Mouse (Mus musculus): Measurements from ENCODE around the gene Lmnb2. TPM values are rescaled to one million over a fixed set of nuclear protein-coding genes. Genes with fewer than 3 reads are reported as not detected.

Lmnb2 gene
- total RNA-seq (2015; ENCODE audit: low replicate concordance) (0.36 and 1.3 TPM in 2 replicates), total RNA-seq (2017; ENCODE audit: low replicate concordance) (7.3 and 9.0 TPM in 2 replicates)

- ATAC-seq (replicated peaks; ENCODE audit: low FRiP score, poor library complexity, severe bottlenecking): peak; percentile 50; the same call in 1 of the 2 replicates
Measured at GRCm38 (mm10) chr10:80917779-80918434, at the start of gene Lmnb2. TSS of gene Lmnb2 (minus strand) at chr10:80918245.

- ATAC-seq (replicated peaks; ENCODE audit: low FRiP score, poor library complexity, severe bottlenecking): no peak
Measured at GRCm38 (mm10) chr10:80967101-80967656, 49.1 kb upstream of the Lmnb2 start.

GRCm38 (mm10) chr10:80966296-80966695, 48.3 kb upstream of the Lmnb2 start:
- ATAC-seq (replicated peaks; ENCODE audit: low FRiP score, poor library complexity, severe bottlenecking): no peak

GRCm38 (mm10) chr10:80963031-80963975, 45.3 kb upstream of the Lmnb2 start:
- ATAC-seq (replicated peaks; ENCODE audit: low FRiP score, poor library complexity, severe bottlenecking): no peak

GRCm38 (mm10) chr10:80962585-80962984, 44.5 kb upstream of the Lmnb2 start:
- ATAC-seq (replicated peaks; ENCODE audit: low FRiP score, poor library complexity, severe bottlenecking): no peak

- ATAC-seq (replicated peaks; ENCODE audit: low FRiP score, poor library complexity, severe bottlenecking): no peak
Measured at GRCm38 (mm10) chr10:80962051-80962472, 44.0 kb upstream of the Lmnb2 start.

- no peak for ATAC-seq (replicated peaks; ENCODE audit: low FRiP score, poor library complexity, severe bottlenecking)
Measured at GRCm38 (mm10) chr10:80960551-80961508, 42.8 kb upstream of the Lmnb2 start.

- no peak for ATAC-seq (replicated peaks; ENCODE audit: low FRiP score, poor library complexity, severe bottlenecking)
Measured at GRCm38 (mm10) chr10:80958979-80959637, 41.1 kb upstream of the Lmnb2 start.

- no peak for ATAC-seq (replicated peaks; ENCODE audit: low FRiP score, poor library complexity, severe bottlenecking)
Measured at GRCm38 (mm10) chr10:80957791-80958190, 39.7 kb upstream of the Lmnb2 start.

GRCm38 (mm10) chr10:80956901-80957300, 38.9 kb upstream of the Lmnb2 start:
- no peak for ATAC-seq (replicated peaks; ENCODE audit: low FRiP score, poor library complexity, severe bottlenecking)

GRCm38 (mm10) chr10:80956385-80956784, 38.3 kb upstream of the Lmnb2 start:
- ATAC-seq (replicated peaks; ENCODE audit: low FRiP score, poor library complexity, severe bottlenecking): no peak

GRCm38 (mm10) chr10:80955536-80955935, 37.5 kb upstream of the Lmnb2 start:
- peak; percentile 71 for ATAC-seq (replicated peaks; ENCODE audit: low FRiP score, poor library complexity, severe bottlenecking)

- no peak for ATAC-seq (replicated peaks; ENCODE audit: low FRiP score, poor library complexity, severe bottlenecking)
Measured at GRCm38 (mm10) chr10:80954843-80955242, 36.8 kb upstream of the Lmnb2 start.

GRCm38 (mm10) chr10:80954415-80954814, 36.4 kb upstream of the Lmnb2 start:
- no peak for ATAC-seq (replicated peaks; ENCODE audit: low FRiP score, poor library complexity, severe bottlenecking)

- no peak for ATAC-seq (replicated peaks; ENCODE audit: low FRiP score, poor library complexity, severe bottlenecking)
Measured at GRCm38 (mm10) chr10:80952449-80952848, 34.4 kb upstream of the Lmnb2 start.

- ATAC-seq (replicated peaks; ENCODE audit: low FRiP score, poor library complexity, severe bottlenecking): no peak
Measured at GRCm38 (mm10) chr10:80951761-80952390, 33.8 kb upstream of the Lmnb2 start.

GRCm38 (mm10) chr10:80950314-80950713, 32.3 kb upstream of the Lmnb2 start:
- no peak for ATAC-seq (replicated peaks; ENCODE audit: low FRiP score, poor library complexity, severe bottlenecking)

GRCm38 (mm10) chr10:80949081-80949480, 31.0 kb upstream of the Lmnb2 start:
- ATAC-seq (replicated peaks; ENCODE audit: low FRiP score, poor library complexity, severe bottlenecking): no peak

Data from erythroid progenitor cell, adult 5-6 weeks (primary cell).